Mouse (Mus musculus): Measurements from ENCODE around the gene Gm10188.

DNA sequence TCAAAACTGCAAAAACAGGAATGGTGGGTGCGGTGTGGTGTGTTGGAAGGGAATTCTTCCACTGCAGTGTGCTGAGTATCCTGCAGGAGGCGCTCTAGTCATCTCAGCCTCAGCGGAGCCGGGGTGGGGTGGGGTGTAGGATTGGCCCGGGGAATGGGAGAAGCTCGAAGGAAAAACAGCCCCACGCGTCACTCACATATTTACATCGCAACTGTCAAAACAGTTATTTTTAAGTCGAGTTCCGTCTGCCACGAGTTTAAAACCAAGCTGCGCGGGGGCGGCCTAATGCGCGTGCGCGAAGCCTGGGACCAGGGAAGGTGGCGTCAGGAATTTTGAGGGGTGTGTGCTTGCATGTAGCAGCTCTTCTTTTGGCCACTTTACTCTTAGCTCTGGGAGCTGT, 17.3 kb downstream of the Gm10188 start:
- peak; percentile 87 for TF ChIP-seq CTCF (IDR thresholded peaks at IDR 0.05; ENCODE audit: low read depth, low read length)
- TF ChIP-seq POLR2A (IDR thresholded peaks at IDR 0.05; ENCODE audit: insufficient read depth, low read length), result no peak
- TF ChIP-seq EP300 (IDR thresholded peaks at IDR 0.05; ENCODE audit: insufficient read depth, low read depth, low read length), result no peak

Data from ES-Bruce4 (cell line).